Mouse (Mus musculus) heart, postnatal 4 days (tissue): ENCODE measurements around the gene Slc25a40. TPM values are rescaled to one million over a fixed set of nuclear protein-coding genes. Genes with fewer than 3 reads are reported as not detected.

Experiments used
- DNase-seq: peaks from one replicate; pipeline ENCODE4 v3.0.0; 2021
- total RNA-seq, 2 experiments: library from RNA; stranded (reverse); gene quantifications; 2 replicates each; pipeline ENCODE4 v1.2.3; 2021

Slc25a40 gene
- total RNA-seq: 10 to 100 TPM; 10.9 to 13.9 TPM

- DNase-seq: peak; percentile 96
These were observed at the start of gene Slc25a40, which contains the start of gene Dbf4 for GRCm38 (mm10) chr5:8422157-8422931. TSS of gene Slc25a40 (plus strand) at chr5:8422850. TSS of gene Dbf4 (minus strand) at chr5:8422716.

- DNase-seq: no peak
These were observed 49.2 kb upstream of the Slc25a40 start for GRCm38 (mm10) chr5:8373415-8373814.

GRCm38 (mm10) chr5:8374297-8374906 lies 48.2 kb upstream of the Slc25a40 start:
- DNase-seq: no peak

GRCm38 (mm10) chr5:8393891-8394583 lies 28.6 kb upstream of the Slc25a40 start:
- DNase-seq: no peak

GRCm38 (mm10) chr5:8397587-8398249 lies 24.9 kb upstream of the Slc25a40 start:
- no peak for DNase-seq

- no peak for DNase-seq
These were observed 13.9 kb upstream of the Slc25a40 start for GRCm38 (mm10) chr5:8408746-8409145.

- DNase-seq: no peak
These were observed 5.8 kb upstream of the Slc25a40 start for GRCm38 (mm10) chr5:8416683-8417413.

- DNase-seq: no peak
These were observed 5.2 kb upstream of the Slc25a40 start for GRCm38 (mm10) chr5:8417443-8417842.

- no peak for DNase-seq
These were observed 1.2 kb upstream of the Slc25a40 start for GRCm38 (mm10) chr5:8421424-8421823.

- DNase-seq: no peak
These were observed 580 bp downstream of the Slc25a40 start for GRCm38 (mm10) chr5:8422932-8423928.

- no peak for DNase-seq
These were observed 1.5 kb downstream of the Slc25a40 start for GRCm38 (mm10) chr5:8424116-8424515.

GRCm38 (mm10) chr5:8425899-8426298 lies 3.2 kb downstream of the Slc25a40 start:
- DNase-seq: no peak

GRCm38 (mm10) chr5:8437481-8438156 lies 15.0 kb downstream of the Slc25a40 start:
- no peak for DNase-seq

GRCm38 (mm10) chr5:8439095-8439494 lies 16.4 kb downstream of the Slc25a40 start:
- DNase-seq: no peak

GRCm38 (mm10) chr5:8455565-8455964 lies 32.9 kb downstream of the Slc25a40 start:
- no peak for DNase-seq

GRCm38 (mm10) chr5:8456561-8456960 lies 33.9 kb downstream of the Slc25a40 start:
- peak; percentile 7 for DNase-seq

GRCm38 (mm10) chr5:8487989-8488700 lies 65.5 kb downstream of the Slc25a40 start:
- no peak for DNase-seq

- DNase-seq: no peak
These were observed 66.1 kb downstream of the Slc25a40 start for GRCm38 (mm10) chr5:8488701-8489297.
